Mouse (Mus musculus): ENCODE measurements around the gene Aff1. TPM values are rescaled to one million over a fixed set of nuclear protein-coding genes. Genes with fewer than 3 reads are reported as not detected.
A peak's percentile ranks its signal among the peaks of the same experiment; 100 is the strongest.

Gene Aff1
- total RNA-seq, 2 experiments from 2014 or later = 36.1 to 93.5 TPM

DNA sequence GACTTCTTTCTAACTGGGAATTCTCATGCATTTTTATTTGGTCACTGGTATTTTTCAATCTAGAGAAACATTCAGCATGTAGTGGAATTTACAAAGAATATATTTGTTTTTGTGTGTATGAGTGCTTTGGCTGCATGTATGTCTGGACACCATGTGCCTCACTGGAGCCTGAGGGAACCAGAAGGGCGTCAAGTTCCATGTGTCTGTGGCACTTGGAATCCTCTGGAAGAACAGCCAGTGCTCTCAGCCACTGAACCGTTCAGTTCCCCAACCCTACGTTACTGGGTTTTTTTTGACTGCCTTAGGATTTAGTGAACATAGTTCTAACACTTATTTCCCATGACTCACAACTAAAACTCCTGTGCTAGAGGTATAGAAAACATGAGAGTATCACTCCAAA is 76.8 kb downstream of the Aff1 start:
- no peak for ATAC-seq (replicated peaks; ENCODE audit: poor library complexity, severe bottlenecking)

DNA sequence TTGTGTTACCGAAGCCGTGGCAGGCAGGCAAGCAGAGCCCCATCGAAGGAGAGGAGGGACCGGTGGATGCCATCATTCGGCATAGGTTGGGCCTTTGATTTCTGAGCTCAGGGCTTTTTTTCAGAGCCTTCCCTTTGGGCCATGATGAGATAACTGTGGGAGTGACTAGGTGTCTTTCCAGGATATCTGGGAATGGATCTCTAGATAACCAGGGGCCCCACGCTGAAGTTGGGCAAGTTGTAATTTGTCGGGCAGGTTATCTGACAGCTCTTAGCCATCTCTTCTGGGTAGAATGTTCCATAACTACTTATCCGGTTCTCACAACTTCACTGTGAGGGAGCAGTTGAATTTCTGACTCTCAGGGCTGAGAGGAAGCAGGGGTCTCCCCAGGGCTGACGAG is 77.5 kb downstream of the Aff1 start:
- ATAC-seq (replicated peaks; ENCODE audit: poor library complexity, severe bottlenecking) = no peak

DNA sequence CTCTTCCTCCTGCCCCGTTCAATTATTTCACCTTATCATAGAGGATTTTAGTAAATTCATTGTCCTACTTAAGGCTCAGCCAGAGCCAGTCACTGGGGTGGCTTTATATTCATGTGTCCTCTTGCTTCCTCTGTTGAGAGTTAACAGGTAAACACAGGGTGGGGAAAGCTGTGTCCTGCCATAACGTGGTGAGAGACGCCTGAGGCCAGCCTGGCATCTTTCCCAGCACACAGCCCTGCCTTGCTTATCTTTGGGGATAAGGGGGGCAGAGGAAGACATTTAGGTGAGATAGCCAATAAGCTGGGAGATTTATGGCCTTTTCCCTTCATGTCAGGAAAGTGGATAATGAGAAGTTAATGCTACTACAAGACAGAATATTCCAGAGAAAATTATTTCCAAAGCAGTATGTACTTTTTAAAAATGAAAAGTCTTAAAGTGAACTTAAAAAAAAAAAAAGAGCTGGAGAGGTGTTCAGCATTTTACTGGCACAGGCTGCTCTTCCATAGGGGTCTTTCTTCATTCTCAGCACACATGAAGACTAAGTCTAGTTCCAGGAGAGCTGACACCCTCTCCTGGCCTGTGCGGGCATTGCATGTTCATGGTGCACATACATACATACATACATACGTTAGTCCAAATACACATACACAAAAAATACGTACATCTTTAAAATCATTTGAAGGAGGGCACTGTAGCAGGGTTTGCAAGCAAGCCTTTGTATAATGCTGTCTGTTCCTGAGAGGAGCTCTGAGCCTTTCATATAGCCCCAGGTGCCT is 78.5 kb downstream of the Aff1 start:
- peak; percentile 36; the same call in 1 of the 2 replicates for ATAC-seq (replicated peaks; ENCODE audit: poor library complexity, severe bottlenecking)

GRCm38 (mm10) chr5:103771380-103771779 is 79.2 kb downstream of the Aff1 start:
- no peak for ATAC-seq (replicated peaks; ENCODE audit: poor library complexity, severe bottlenecking)

GRCm38 (mm10) chr5:103772252-103772651 is 80.1 kb downstream of the Aff1 start:
- ATAC-seq (replicated peaks; ENCODE audit: poor library complexity, severe bottlenecking) = no peak

DNA sequence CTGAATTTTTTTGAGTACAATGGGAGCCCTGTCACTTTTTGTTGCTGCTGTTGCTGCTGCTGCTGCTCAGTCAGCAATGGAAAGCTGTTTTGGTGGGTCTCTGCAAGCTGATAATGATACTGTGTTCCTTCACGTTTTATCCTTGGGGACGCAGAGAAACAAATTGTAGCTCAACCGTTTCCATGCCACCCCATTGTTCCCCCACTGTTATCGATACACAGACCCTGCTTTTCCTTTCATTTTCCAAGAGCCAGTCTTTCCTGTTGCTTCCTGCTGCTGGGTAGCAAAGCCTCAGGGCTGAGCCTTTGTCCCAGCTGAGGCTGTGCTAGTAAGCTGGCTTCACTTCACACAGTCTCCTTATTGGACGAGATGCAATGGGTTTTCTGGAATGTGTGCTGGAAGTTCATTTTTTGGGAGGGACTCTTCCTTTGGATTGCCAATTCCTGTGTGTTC is 81.0 kb downstream of the Aff1 start:
- ATAC-seq (replicated peaks; ENCODE audit: poor library complexity, severe bottlenecking) = no peak

DNA sequence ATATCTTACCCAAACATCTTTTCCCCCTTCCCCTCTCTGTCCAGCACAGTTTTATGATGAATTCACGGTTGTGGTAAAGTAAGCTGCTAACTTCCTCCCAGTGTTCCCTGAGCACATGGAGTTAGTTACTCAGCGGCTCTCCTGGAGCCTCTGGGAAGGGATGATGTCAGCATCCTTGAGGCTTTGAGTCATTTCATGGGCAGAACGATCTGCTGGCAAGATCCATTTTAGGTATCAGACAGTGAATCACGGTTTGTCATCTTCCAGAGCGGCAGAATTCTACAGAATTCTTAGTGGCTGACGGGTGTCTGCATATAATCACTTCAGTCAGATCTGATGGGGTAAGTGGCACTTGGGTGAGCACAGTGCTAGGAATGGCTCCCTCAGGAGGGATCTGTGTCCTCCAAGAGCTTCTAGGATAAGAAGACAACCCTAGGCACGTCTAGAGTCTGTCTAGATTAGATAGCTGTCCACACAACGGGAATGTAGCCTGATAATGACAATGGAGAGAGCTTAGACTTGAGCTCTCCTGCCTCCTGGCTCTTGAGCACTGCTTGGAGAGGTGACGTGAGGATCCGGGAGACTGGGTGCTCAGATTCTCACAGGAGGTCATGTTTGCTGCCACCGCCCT is 82.6 kb downstream of the Aff1 start:
- ATAC-seq (replicated peaks; ENCODE audit: poor library complexity, severe bottlenecking) = peak; percentile 24

GRCm38 (mm10) chr5:103775429-103775828 is 83.3 kb downstream of the Aff1 start:
- ATAC-seq (replicated peaks; ENCODE audit: poor library complexity, severe bottlenecking) = no peak

DNA sequence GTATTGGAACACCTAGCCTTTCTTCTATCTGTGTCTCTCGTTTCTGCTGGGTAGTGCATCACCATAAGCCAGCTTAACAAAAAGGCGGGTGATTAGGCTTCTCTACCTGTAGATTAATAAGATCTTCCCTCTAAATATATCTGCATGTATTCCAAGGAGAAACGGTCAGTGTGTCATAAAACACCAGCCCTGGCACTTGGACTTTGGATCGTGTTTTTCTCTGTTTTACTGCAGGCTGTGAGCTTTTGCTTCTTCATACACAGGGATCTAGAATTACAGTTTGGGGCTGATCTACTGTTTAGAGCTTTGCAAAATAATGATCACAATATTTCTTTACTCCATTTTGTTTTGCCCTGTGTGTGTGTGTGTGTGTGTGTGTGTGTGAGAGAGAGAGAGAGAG is 84.7 kb downstream of the Aff1 start:
- ATAC-seq (replicated peaks; ENCODE audit: poor library complexity, severe bottlenecking) = no peak

- no peak for ATAC-seq (replicated peaks; ENCODE audit: poor library complexity, severe bottlenecking)
These were observed 85.3 kb downstream of the Aff1 start for GRCm38 (mm10) chr5:103777446-103777845.

GRCm38 (mm10) chr5:103778314-103779117 is 86.3 kb downstream of the Aff1 start:
- peak; percentile 68 for ATAC-seq (replicated peaks; ENCODE audit: poor library complexity, severe bottlenecking)

GRCm38 (mm10) chr5:103779836-103780235 is 87.7 kb downstream of the Aff1 start:
- ATAC-seq (replicated peaks; ENCODE audit: poor library complexity, severe bottlenecking) = no peak

GRCm38 (mm10) chr5:103780266-103780665 is 88.1 kb downstream of the Aff1 start:
- ATAC-seq (replicated peaks; ENCODE audit: poor library complexity, severe bottlenecking) = no peak

GRCm38 (mm10) chr5:103780836-103781235 is 88.7 kb downstream of the Aff1 start:
- no peak for ATAC-seq (replicated peaks; ENCODE audit: poor library complexity, severe bottlenecking)

GRCm38 (mm10) chr5:103783086-103783668 is 91.0 kb downstream of the Aff1 start:
- ATAC-seq (replicated peaks; ENCODE audit: poor library complexity, severe bottlenecking) = peak; percentile 59

- ATAC-seq (replicated peaks; ENCODE audit: poor library complexity, severe bottlenecking) = no peak
These were observed 93.9 kb downstream of the Aff1 start for GRCm38 (mm10) chr5:103786096-103786495.

GRCm38 (mm10) chr5:103788476-103788875 is 96.3 kb downstream of the Aff1 start:
- no peak for ATAC-seq (replicated peaks; ENCODE audit: poor library complexity, severe bottlenecking)

- no peak for ATAC-seq (replicated peaks; ENCODE audit: poor library complexity, severe bottlenecking)
These were observed 96.8 kb downstream of the Aff1 start for GRCm38 (mm10) chr5:103788976-103789375.

- ATAC-seq (replicated peaks; ENCODE audit: poor library complexity, severe bottlenecking) = no peak
These were observed 97.5 kb downstream of the Aff1 start for GRCm38 (mm10) chr5:103789619-103790116.

DNA sequence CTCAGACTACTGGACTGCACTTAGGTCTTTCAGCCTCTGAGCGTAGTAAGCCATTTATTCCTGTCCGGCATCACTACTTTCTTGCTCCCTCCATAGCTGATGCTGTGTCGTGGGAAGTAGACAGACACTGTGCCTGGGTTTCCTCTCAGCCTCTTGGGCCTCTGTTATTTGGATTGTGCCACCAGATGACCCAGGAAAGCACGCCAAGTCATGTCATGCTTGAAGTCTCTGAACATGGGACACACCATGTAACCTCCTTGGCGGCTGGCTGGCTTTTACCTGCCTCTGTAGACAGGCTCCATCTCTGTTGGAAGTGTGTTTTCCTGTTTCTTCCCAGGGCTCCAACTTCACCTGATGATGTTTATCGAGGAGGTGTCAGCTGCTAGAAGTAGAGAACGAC is 99.6 kb downstream of the Aff1 start:
- ATAC-seq (replicated peaks; ENCODE audit: poor library complexity, severe bottlenecking) = no peak
